Comparison of ENCODE assay signal across 12 mouse cellular contexts in the genomic region with DNA sequence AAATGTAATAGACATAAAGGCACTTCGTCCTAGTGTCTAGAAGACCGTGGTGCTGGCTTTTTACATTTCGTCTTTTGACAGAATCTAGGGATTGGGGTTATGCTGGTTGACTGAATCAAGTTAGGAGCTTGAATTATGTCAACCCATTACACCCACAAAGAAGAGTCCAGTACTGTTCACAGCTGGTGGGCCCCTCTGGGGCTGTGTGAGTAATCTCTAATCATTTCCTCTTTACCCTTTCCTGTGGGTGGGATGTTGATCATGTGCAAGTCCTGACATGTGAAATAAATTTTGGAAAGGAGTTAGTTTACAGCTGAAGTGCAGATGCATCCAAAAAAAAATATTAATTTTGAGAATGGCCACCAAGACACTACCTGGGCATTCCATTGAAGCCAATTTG.
A peak's percentile ranks its signal among the peaks of the same experiment; 100 is the strongest.
DNase-seq lines count a peak whose midpoint lies in the region.
"Had no signal": no experiment of that assay in that cellular context is flagged by ENCODE, and none has a peak within 500 bp of the region (broad histone marks: within the 10 kb centered on the region; RNA-seq: fewer than 3 reads in every experiment).

No protein-coding gene starts in this region.

- peak; percentile 2 for DNase-seq in gastrocnemius, adult 18-20 months (ENCODE audit: low spot score)
- no peak for DNase-seq in gastrocnemius, adult 8-10 months (ENCODE audit: low spot score in 2 of 2)
- DNase-seq in heart, postnatal 10 days = peak; percentile 14 to 36
- no peak for DNase-seq in heart, postnatal 36 days
- DNase-seq in 3T3-L1 (ENCODE audit: low read depth, low spot score) = peak; percentile 66
- peak; percentile 18 for DNase-seq in skeletal muscle tissue, adult 2 months (ENCODE audit: low read depth, low spot score)
- no peak for DNase-seq in right cerebral cortex, postnatal 4 days
- DNase-seq: adrenal gland, postnatal 10 days; cerebellum, adult 11-12 months; cerebellum, adult 9-10 months; cerebellum, postnatal 25 days; kidney, adult 2 months had no signal

- intact Hi-C loops in heart, postnatal 10 days (cut with DNase I) = no loop called here
- intact Hi-C loops in heart, postnatal 36 days (cut with DNase I) = no loop called here

Comparison
In these comparisons a context has a peak if more than half of its experiments do, and no peak if none do; other contexts are left out.
1. DNase-seq: peak in gastrocnemius, adult 18-20 months (single experiment), heart, postnatal 10 days (2 of 2), 3T3-L1 (single experiment) and skeletal muscle tissue, adult 2 months (single experiment); none in gastrocnemius, adult 8-10 months (0 of 2), heart, postnatal 36 days (0 of 2) and right cerebral cortex, postnatal 4 days (single experiment).